Mouse (Mus musculus) layer of hippocampus, adult 11-12 months (tissue): ENCODE results near the gene Rragc.
"Not testable (repeated sequence)": the region's sequence is repeated elsewhere in the genome, so short reads cannot be mapped to it uniquely, and the experiment has no call there.

Experiments
- DNase-seq: peaks from one replicate; pipeline ENCODE4 v3.0.0; 2022; ENCODE audit warnings: low spot score

Gene Rragc

GRCm38 (mm10) chr4:123916748-123917547, at the start of gene Rragc:
Rragc (plus strand) TSS chr4:123917446.
- DNase-seq, result peak; percentile 100

- no peak for DNase-seq
Measured at GRCm38 (mm10) chr4:123893726-123894125, 23.5 kb upstream of the Rragc start.

GRCm38 (mm10) chr4:123894295-123894694, 23.0 kb upstream of the Rragc start:
- DNase-seq, result no peak

DNA sequence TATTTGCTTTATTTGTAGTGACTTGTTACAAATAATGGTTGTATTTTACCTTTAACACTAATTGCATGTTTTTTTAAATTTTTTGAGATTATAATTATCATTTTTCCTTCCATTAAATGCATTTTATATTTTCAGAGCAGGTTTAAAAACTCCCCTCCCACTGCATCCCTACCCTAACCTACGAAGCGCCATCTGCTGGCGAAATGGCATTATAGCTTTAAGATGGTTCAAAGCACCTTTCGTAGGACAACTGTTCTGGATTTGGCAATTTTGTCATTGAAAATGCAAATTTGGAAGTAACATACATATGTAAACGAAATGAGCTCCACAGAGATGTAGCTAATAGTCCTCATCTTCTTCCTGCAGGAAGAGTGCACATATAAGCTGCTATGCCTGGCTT, 18.6 kb upstream of the Rragc start:
- peak; percentile 34 for DNase-seq

GRCm38 (mm10) chr4:123903432-123903831, 13.8 kb upstream of the Rragc start:
- no peak for DNase-seq

DNA sequence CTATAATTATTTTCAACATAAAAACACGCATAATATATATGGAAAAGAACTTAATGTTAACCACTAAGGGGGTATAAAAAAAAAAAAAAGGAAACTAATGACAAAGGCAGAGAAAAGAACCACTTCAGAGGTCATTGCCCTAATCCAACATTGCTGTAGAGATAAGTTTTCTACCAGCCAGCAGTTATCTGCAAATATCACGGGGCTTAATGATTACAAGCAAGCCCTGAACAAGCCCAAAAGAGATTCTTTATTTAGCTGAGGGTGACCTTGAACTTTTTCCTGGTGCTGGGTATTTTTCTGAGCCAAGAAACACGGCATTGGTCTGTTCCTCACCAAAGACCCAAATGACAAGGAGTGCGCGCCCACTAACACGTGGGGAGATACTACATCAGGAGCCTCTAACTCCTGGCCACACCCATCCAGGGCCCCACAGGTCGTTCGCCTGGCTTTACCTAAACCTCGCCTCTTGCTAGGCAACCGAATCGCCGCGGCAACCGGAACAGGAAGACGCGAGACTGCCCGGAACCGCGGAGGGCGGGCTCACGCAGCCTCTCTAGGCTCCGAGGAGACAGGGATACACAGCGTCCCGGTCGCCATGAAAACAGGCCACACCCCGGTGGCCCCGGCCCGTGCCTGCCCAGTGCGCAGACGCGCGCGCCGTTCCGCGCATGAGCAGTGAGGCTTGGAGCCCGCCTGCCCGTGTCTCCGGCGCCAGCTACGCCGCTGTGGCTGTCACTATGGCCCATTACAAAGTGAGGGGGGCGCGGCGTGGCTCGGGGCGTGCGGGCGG, 12.7 kb upstream of the Rragc start, which contains the start of gene Mycbp:
Gene Mycbp (plus strand): TSS at position 500 of the 793 bp plus-strand sequence.
- DNase-seq, result peak; percentile 98

- DNase-seq, result no peak
Measured at GRCm38 (mm10) chr4:123905126-123905668, 12.0 kb upstream of the Rragc start.

- DNase-seq, result no peak
Measured at GRCm38 (mm10) chr4:123911503-123911902, 5.7 kb upstream of the Rragc start.

GRCm38 (mm10) chr4:123912431-123912830, 4.8 kb upstream of the Rragc start:
- no peak for DNase-seq

DNA sequence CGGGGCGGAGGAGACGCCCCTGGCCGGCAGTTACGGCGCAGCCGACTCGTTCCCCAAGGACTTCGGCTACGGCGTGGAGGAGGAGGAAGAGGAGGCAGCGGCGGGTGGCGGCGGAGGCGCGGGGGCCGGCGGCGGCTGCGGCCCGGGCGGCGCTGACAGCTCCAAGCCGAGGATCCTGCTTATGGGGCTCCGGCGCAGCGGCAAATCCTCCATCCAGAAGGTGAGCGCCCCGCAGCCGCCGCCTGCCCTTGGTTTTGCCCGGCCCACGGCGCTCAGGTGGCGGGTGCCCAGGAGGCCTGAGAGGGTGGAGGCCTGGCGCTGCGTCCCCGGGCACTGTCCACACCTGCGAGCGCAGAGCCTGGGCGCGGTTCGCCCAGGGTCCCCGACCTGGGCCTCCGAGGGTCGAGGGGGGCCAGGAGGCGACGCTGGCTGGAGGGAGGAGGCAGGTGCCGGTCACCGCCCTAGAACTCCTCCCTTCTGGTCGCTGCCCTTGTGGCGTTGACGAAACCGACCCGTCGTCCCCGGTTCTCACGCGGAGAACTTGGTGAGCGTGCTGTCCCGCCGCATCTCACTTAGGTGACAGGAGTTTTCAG, 398 bp downstream of the Rragc start, which contains the start of gene 4930535I16Rik:
Gene 4930535I16Rik (minus strand): TSS at position 475 of the 593 bp plus-strand sequence.
- DNase-seq, result no peak

- DNase-seq, result no peak
Measured at GRCm38 (mm10) chr4:123918851-123919250, 1.6 kb downstream of the Rragc start.

DNA sequence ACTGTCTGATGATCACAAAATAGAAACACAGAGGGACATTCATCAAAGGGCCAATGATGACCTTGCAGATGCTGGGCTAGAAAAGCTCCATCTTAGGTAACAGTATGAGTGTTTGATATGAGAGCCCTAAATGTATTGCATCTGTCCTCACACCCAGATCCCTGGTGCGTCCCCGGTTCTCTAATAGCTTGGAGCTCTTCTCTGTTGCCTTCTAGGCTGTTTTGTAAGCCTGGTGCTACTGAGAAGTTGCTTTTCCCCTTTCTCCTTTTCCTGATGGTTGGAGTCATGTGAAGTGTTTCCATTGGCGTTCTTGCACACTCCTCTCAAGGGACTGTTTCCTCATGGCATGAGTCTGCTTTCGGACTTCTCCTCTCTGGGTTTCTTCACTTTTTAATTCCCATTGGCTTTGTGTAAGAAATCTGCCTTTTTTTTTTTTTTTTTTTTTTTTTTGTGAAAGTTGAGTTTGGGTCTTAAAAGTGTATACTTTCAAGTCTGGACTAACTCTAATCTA, 3.9 kb downstream of the Rragc start:
- DNase-seq, result no peak

GRCm38 (mm10) chr4:123927961-123928360, 10.7 kb downstream of the Rragc start:
- DNase-seq, result no peak

- DNase-seq, result no peak
Measured at GRCm38 (mm10) chr4:123929994-123930393, 12.7 kb downstream of the Rragc start.

- peak; percentile 26 for DNase-seq
Measured at GRCm38 (mm10) chr4:123934306-123934705, 17.1 kb downstream of the Rragc start.

- DNase-seq, result no peak
Measured at GRCm38 (mm10) chr4:123936059-123936458, 18.8 kb downstream of the Rragc start.

DNA sequence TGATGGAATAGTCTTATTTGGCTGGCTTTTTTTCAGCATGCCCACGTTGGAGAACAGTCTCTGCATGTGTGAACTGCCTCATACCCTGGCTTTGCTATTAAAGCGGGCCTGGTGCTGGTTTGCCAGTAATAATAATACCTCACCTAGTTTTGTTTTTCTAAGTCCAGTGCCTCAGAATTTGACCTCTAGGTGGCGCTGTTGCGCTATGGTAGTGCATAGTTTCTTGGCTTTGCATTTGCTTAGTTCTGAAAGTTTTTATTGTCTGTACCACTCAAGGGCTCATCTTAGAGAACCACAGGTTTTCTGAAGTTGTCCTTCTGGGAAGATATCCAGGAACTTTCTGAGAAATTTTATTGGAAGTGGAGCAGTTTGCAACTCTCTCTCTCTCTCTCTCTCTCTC, 22.6 kb downstream of the Rragc start:
- DNase-seq, result peak; percentile 83

DNA sequence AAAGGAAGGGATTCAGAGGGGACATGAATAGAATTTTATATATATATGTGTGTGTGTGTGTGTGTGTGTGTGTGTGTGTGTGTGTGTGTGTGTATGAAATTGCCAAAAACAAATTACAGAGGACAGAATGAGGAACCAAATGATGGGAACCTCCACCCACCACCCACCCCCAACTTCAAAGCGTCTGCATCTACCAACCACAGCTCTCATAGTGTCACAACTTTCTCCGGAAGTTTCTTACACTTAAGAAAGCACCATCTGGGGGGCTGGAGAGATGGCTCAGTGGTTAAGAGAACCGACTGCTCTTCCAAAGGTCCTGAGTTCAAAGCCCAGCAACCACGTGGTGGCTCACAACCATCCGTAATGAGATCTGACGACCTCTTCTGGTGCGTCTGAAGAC, 23.6 kb downstream of the Rragc start:
- DNase-seq, result not testable (repeated sequence)

DNA sequence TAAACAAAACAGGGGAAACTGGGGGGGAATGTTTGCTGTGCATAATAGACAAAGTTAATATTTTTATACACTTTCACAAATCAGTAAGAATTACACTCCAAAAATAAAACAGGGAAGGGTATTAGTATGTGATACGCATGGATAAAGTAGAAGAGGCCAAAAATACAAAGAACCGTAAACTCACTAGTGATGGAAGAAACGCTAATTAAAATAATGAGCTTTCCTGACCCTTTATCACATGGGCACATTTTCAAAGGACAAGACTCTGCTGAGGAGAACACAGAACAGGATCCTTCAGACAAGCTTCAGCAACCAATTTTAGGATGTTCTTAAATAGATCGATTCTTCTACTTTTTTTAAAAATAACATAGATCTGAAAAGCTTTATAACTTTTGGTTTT, 29.5 kb downstream of the Rragc start:
- DNase-seq, result no peak

- no peak for DNase-seq
Measured at GRCm38 (mm10) chr4:123947149-123947548, 29.9 kb downstream of the Rragc start.

DNA sequence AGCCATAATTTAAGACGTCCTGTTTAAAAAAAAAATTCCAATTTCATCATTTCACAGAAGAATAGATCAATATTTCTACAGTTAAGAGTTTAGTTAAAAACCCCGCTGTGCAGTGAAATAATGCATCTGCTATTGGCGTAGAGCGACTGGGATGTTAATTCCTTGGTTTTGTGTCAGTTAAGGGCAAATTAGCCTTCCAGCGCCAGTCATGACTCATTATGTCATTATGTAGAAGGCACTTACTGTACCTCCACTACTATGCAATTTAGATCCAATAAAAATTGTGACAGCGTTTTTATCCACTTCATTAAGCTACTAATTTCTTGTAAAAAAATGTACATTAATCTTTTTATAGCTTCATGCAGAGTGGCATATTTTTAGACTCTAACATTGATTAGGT, 31.7 kb downstream of the Rragc start:
- no peak for DNase-seq

DNA sequence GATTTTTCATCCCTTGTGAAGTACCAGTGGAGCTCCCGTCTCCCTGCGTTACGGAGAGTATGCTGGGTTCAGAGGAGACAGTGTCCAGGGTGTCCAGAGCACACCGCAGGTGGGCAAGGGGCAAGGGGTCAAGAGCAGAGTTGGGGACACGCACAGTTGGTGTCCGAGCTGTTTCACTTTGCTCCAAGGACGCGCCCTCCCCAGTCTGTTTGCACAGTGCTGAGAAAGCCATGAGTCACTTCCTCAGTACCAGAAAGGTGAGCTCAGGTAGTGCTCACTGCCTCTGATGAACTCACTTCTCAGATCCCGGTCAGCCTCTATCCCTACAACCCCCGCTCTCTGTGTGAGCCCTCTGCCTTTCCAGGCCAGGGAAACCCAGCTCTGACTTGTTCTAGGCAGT, 32.4 kb downstream of the Rragc start:
- no peak for DNase-seq
